Mouse (Mus musculus) colon, adult 2 months (tissue): ENCODE results near the gene Haus8. TPM values are rescaled to one million over a fixed set of nuclear protein-coding genes. Genes with fewer than 3 reads are reported as not detected.

Source experiments
- polyA plus RNA-seq: library from polyadenylated mRNA; depleted of rRNA; stranded (reverse); fragments of >200 nt; gene quantifications from 2 replicates; pipeline ENCODE4 v1.2.3, GENCODE M21; 2012; rRNA removed

Gene Haus8
- 8.7 and 9.1 TPM in 2 replicates for polyA plus RNA-seq

DNA sequence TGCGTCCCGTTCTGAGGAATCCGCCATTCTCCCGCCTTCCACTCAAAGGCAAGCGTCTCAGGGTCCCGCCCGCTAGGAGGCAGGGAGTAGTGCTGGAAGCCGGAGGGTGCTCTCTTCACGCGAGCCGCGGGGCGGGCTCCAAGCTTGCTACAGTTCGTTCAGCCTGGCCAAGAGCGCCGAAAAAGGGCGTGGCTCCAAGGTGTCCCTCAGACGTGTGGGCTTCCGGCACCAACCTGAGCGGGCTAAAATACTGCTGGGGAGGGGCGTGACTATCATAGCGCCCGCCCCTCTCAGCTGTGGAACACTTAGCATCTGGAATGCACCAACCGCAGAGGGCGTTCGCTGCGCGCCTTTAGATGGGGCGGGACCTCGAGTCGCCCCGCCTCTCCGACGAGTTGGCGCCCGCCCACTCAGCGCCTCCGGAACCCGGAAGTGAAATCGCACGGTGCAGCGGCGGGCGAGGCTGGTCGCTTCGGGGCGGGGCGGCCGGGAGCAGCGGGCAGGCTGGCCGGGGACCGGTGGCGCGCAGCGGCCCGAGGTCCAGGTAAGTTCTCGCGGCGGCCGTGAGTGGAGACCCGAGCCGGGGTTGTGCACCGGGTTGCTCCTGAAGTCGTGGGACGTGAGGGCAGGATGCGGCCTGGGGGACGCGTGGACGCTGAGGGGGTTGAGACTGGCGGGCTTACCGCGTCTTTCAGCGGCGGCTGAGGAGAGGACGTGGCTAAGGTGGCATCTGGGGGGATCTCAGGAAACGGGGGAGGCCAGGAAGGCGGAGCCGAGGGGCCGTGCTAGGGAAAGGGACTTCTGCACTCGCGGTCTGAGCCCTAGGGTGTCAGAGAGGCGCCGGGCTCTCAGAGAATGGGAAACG is at the start of gene Haus8, which contains the start of gene Myo9b:
Haus8 (minus strand) TSS at position 649 of the 865 bp plus-strand sequence.
Myo9b (plus strand) TSS at position 429 of the 865 bp plus-strand sequence.

Other genes starting within 250 kb of the Haus8 start
- 22.6 and 30.1 TPM in 2 replicates for gene Myo9b, start 220 bp downstream of the Haus8 start, polyA plus RNA-seq
- gene Use1, start 93.9 kb upstream of the Haus8 start, polyA plus RNA-seq: 119 and 126 TPM in 2 replicates
- 27.3 and 51.2 TPM in 2 replicates for gene Ocel1, start 98.4 kb upstream of the Haus8 start, polyA plus RNA-seq
- 411 and 497 TPM in 2 replicates for gene Nr2f6, start 109.0 kb upstream of the Haus8 start, polyA plus RNA-seq
- gene Ushbp1, start 122.9 kb upstream of the Haus8 start, polyA plus RNA-seq: 9.9 and 11.4 TPM in 2 replicates
- gene Babam1, start 123.9 kb upstream of the Haus8 start, polyA plus RNA-seq: 137 and 140 TPM in 2 replicates
- gene Ankle1, start 133.1 kb upstream of the Haus8 start, polyA plus RNA-seq: 20.1 and 26.5 TPM in 2 replicates
- 48.1 and 60.2 TPM in 2 replicates for gene Abhd8, start 190.7 kb upstream of the Haus8 start, polyA plus RNA-seq
- gene Mrpl34, start 192.0 kb upstream of the Haus8 start, polyA plus RNA-seq: 177 and 193 TPM in 2 replicates
- 91.4 and 116 TPM in 2 replicates for gene Dda1, start 196.3 kb upstream of the Haus8 start, polyA plus RNA-seq
- gene Ano8, start 213.0 kb upstream of the Haus8 start, polyA plus RNA-seq: 26.9 and 33.6 TPM in 2 replicates
- gene Gtpbp3, start 215.2 kb upstream of the Haus8 start, polyA plus RNA-seq: 41.9 and 45.0 TPM in 2 replicates
- 241 and 256 TPM in 2 replicates for gene Plvap, start 238.8 kb upstream of the Haus8 start, polyA plus RNA-seq